Mouse (Mus musculus) adrenal gland, postnatal 14 days (tissue): Measurements from ENCODE around the gene Olfr1123. TPM values are rescaled to one million over a fixed set of nuclear protein-coding genes. Genes with fewer than 3 reads are reported as not detected.
"Not testable (repeated sequence)": the region's sequence is repeated elsewhere in the genome, so short reads cannot be mapped to it uniquely, and the experiment has no call there.

ENCODE experiments used
- DNase-seq: peaks from one replicate; pipeline ENCODE4 v3.0.0; 2021; ENCODE audit warnings: mixed read lengths
- long read RNA-seq, 2 experiments: library from polyadenylated mRNA; stranded (forward); transcript quantifications; one replicate each; pipeline ENCODE4 v2.0.0; 2021
- total RNA-seq: library from RNA; stranded (reverse); gene quantifications from 2 replicates; pipeline ENCODE4 v1.2.3, GENCODE M21; 2021

Olfr1123 gene
- total RNA-seq: not detected in 2 replicates
- long read RNA-seq, experiment 1: 0 reads
- long read RNA-seq, experiment 2: 0 reads

DNA sequence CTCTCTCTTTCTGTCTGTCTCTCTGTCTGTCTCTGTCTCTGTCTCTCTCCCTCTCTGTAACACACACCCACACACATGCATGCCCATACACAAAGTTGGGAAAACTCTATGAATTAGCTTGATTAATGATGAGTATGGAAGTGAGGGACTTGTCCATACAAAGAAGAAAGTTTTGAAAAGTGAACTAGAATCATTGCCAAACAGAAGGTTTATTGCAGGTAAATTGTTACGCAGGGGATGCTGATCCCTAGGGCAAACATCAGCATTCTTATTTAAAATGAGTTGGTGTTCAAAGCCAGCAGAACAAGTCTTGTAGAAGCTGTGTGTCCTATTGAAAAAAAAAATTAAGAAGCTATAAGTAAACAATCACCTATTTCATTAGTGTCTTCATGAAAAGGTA lies at the start of gene Olfr1123:
TSS of gene Olfr1123 (plus strand) at position 301 of the 400 bp plus-strand sequence.
- DNase-seq: no peak

DNA sequence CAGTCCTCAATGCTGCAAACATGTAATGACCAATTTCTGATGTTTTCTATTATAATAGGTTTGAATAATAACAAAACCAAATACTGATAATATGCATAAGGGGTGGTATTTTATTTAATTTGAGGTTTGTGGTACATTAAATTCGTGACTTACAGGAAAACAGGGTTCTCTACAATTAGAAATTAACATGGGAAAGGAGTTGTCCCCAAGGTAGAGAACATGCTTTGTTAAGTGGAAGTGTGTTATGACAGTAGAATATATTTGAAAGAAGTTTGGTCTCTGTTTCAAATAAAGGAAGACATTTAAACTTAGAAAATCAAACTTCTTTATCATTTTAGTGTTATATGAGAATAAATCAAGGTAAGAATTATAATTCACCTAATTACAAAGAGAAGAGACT lies 46.8 kb upstream of the Olfr1123 start, which contains the start of gene Olfr1121:
TSS of gene Olfr1121 (plus strand) at position 301 of the 400 bp plus-strand sequence.
- DNase-seq: no peak

DNA sequence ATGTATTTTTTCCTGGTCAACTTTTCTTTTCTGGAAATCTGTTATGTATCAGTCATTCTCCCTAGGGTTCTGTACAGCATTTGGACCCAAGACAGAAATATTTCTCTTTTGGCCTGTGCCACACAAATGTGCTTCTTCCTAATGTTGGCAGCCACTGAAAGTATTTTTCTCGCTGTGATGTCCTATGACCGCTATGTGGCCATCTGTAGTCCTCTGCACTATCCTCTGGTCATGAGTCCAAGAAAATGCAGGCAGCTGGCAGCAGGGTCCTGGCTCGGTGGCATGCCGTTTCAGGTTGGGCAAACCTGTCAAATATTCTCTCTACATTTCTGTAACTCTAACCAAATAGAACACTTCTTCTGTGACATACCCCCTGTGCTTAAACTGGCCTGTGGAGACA lies 44.7 kb upstream of the Olfr1123 start:
- DNase-seq: no peak

DNA sequence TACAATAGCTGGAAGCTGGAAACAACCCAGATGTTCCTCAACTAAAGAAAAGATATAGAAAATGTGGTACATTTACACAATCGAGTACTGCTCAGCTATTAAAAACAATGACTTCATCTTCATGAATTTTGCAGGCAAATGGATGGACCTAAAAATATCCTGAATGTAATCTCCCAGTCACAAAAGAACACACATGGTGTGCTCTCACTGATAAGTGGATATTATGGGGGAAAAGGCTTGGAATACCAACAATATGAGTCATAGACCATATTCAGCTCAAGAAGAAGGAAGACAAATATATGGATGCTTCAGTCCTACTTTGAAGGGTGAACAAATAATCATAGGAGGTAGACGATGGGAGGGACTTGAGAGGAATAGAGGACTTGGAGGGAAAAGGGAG lies 32.5 kb upstream of the Olfr1123 start:
- no peak for DNase-seq

DNA sequence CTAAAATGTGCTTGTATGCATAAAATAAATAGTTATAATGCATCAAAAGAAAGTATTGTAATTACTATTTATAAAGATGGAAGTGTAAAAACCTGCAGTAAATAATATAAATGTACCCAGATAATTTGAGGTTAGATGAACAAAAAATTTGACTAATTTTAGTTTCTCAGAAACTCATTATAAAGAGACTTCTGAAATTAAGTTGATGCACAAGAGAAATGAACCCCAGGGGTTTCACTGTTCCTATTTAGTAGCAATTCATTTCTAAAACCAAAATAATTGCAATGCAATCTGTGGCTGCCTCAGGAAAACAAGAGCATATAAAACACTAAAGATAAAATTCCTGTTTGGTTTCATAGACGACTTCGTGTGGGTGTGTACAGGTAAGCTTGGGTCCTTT lies 30.9 kb upstream of the Olfr1123 start, which contains the start of gene Olfr1122:
TSS of gene Olfr1122 (plus strand) at position 301 of the 400 bp plus-strand sequence.
- DNase-seq: no peak

DNA sequence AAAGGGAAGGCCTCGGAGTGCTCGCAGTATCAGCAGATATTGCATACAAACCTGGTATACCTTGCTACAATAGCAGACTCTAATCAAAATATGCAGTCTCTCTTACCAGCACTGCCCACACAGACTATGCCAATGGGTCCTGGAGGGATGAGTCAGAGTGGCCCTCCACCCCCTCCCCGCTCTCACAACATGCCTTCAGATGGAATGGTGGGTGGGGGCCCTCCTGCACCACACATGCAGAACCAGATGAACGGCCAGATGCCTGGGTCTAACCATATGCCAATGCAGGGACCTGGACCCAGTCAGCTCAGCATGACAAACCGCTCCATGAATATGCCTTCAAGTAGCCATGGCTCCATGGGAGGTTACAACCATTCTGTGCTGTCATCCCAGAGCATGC lies 22.8 kb upstream of the Olfr1123 start:
- DNase-seq: not testable (repeated sequence)

DNA sequence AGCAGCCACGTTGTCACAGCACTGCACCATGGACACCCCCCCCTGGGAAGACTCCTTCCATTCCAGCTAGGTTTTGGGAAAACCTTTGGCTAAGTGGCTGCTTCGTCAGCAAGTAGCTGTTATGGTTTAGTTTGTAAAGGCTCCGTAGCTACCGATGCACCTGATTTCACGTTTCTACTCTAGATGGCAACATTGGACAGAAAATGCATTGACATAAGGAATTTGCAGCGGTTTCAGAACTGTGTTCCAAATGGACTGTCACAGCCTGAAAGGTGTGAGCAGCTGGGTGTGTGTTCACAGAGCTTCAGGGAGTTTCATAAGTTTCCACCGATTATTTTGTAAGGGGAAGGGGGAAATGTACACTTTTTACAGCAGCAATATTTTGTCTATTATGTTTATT lies 21.7 kb upstream of the Olfr1123 start:
- not testable (repeated sequence) for DNase-seq

DNA sequence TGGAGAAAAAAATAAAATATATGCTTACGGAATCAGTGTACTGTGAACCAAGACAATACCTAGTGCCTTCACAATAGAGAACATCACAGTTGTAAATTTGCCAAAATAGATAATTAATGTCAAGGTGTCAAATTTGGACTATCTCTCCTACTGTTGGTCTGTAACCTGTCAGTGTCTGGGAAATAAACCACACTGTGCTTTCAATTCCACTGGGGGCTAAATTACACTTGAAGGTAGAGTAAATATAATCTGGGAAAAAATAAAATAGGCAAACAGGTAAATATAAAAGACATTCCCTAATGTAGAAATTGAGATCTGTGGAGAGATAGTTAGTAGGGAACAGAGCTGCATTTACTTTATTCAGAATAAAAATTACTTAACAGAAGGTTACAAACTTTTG lies 13.5 kb downstream of the Olfr1123 start, which contains the start of gene Olfr1124:
TSS of gene Olfr1124 (plus strand) at position 301 of the 400 bp plus-strand sequence.
- DNase-seq: no peak

DNA sequence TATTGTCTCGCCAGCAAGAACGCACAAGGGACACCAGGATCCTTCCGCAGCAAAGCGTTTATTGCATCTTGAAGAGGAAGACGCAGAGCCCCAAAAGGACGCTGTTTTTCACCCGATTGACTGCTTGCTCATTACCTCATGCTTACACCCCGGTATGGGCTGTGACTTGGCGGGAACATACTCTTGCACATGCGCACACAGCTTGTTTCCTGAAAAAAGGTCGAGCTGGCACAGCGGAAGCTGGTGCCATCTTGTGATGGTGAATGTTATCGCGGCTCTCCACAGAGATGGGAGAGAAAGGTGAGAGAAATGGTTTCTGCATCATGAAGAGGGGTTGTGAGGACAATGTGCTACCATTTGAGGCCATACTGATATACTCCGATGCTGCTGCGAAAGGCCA lies 21.3 kb downstream of the Olfr1123 start:
- no peak for DNase-seq

DNA sequence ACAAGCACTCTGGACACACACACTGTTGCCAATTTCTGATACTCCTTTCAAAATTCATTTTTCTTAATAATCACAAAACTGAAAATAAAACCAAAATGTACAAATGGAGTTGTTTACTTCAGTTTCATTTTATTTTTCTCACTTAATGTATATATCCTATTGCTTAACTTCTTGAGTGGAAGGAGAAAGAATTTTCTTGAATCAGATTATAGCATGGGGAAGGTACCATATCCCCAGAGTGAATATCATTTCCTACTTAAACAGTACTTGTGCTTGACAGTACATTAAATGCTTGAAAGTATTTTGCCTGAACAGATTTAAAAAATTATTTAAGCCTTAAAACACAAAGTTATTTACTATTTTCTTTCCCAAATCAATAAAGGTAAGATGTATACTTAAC lies 37.2 kb downstream of the Olfr1123 start, which contains the start of gene Olfr1126:
TSS of gene Olfr1126 (plus strand) at position 301 of the 400 bp plus-strand sequence.
- DNase-seq: no peak

DNA sequence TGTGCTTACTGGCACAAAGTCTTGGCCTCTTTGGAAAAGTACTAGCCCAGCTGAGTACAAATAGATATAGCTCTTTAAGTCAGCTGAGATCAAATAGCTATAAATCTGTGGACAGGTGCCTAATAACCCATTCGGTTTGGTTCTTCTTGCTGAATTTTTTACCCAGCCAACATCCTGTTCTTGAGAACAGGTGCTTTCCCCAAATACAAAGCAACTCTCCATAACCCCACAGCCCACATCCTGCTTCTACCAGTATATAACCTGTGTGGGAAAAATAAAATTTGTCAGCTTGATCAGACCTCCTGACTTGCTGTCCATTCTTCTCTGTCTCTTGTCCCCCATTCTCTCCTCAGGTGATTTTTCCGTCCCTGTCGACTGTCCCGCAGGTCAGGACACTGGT lies 45.3 kb downstream of the Olfr1123 start:
- DNase-seq: no peak

Other genes with a start within 250 kb of the Olfr1123 start
- gene Olfr1112, start 228.8 kb upstream of the Olfr1123 start, total RNA-seq: not detected in 2 replicates
- not detected in 2 replicates for gene Olfr1113, start 207.7 kb upstream of the Olfr1123 start, total RNA-seq
- gene Olfr1115, start 168.6 kb upstream of the Olfr1123 start, total RNA-seq: not detected in 2 replicates
- not detected in 2 replicates for gene Olfr1116, start 149.1 kb upstream of the Olfr1123 start, total RNA-seq
- gene Olfr1118, start 109.1 kb upstream of the Olfr1123 start, total RNA-seq: not detected in 2 replicates
- not detected in 2 replicates for gene Olfr1120, start 61.8 kb upstream of the Olfr1123 start, total RNA-seq
- not detected in 2 replicates for gene Olfr1121, start 46.7 kb upstream of the Olfr1123 start, total RNA-seq
- gene Olfr1122, start 30.8 kb upstream of the Olfr1123 start, total RNA-seq: not detected in 2 replicates
- not detected in 2 replicates for gene Olfr1124, start 13.6 kb downstream of the Olfr1123 start, total RNA-seq
- gene Olfr1126, start 37.3 kb downstream of the Olfr1123 start, total RNA-seq: not detected in 2 replicates
- gene Pramel7, start 80.5 kb downstream of the Olfr1123 start, total RNA-seq: not detected in 2 replicates
- not detected in 2 replicates for gene Pramel6, start 89.9 kb downstream of the Olfr1123 start, total RNA-seq
- not detected in 2 replicates for gene Olfr153, start 115.2 kb downstream of the Olfr1123 start, total RNA-seq
- not detected in 2 replicates for gene Olfr1128, start 128.9 kb downstream of the Olfr1123 start, total RNA-seq
- gene Olfr1129, start 157.3 kb downstream of the Olfr1123 start, total RNA-seq: not detected in 2 replicates
- not detected in 2 replicates for gene Olfr1130, start 189.6 kb downstream of the Olfr1123 start, total RNA-seq
- gene Olfr1131, start 210.5 kb downstream of the Olfr1123 start, total RNA-seq: not detected in 2 replicates
- not detected in 2 replicates for gene Olfr1132, start 220.9 kb downstream of the Olfr1123 start, total RNA-seq
- not detected in 2 replicates for gene Olfr1133, start 230.7 kb downstream of the Olfr1123 start, total RNA-seq
- not detected in 2 replicates for gene Olfr1134, start 241.8 kb downstream of the Olfr1123 start, total RNA-seq